ENCODE assay signal across 8 mouse cellular contexts in the genomic region with DNA sequence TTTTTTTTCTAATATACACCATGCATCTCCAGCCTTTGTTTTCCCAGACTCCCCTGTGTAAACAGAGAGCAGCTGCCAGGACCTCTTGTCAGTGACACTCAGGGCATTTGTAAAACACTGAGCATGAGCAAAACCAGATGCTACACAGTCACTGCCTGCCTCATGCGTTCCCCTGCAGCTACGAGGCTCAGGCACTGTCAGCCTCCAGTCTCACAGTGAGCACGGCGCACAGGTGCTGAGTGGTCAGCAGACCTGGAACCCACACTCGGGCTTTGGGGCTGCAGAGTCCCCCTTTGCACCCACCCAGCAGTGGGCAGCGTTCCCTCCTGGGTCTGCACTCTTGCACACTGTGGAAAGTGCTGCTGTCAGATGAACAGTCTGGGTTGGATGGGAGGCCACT. TPM values are rescaled to one million over a fixed set of nuclear protein-coding genes. Genes with fewer than 3 reads are reported as not detected.
A peak's percentile ranks its signal among the peaks of the same experiment; 100 is the strongest.
DNase-seq lines count a peak whose midpoint lies in the region; ATAC-seq and TF ChIP-seq lines count a peak whose summit lies in the region.

No protein-coding gene starts in this region.

- no peak for TF ChIP-seq EP300 in stomach, postnatal 0 days (optimal IDR thresholded peaks at IDR 0.05)

- no peaks in the 10 kb centered on the region for H3K9me3 ChIP-seq in limb, embryonic 15.5 days
- H3K9me3 ChIP-seq in stomach, postnatal 0 days (ENCODE audit: control insufficient read depth, low read length), result no peaks in the 10 kb centered on the region

- peaks cover 11% of the 10 kb centered on the region for H3K4me1 ChIP-seq in limb, embryonic 15.5 days
- H3K4me1 ChIP-seq in stomach, postnatal 0 days (replicated peaks; ENCODE audit: control insufficient read depth, insufficient read depth), result peaks cover 4% of the 10 kb centered on the region; the same call in 1 of the 2 replicates

- no peak for ATAC-seq in limb, embryonic 15.5 days (ENCODE audit: insufficient number of reproducible peaks, low FRiP score, low TSS enrichment, low read depth)
- ATAC-seq in stomach, postnatal 0 days (ENCODE audit: low FRiP score, low TSS enrichment), result peak; percentile 29; the same call in 1 of the 2 replicates

- WGBS in limb, embryonic 15.5 days, result 43% methylated on average over 6 of the region's 6 CpGs
- WGBS in stomach, postnatal 0 days, result 38% methylated on average over 6 of the region's 6 CpGs

- no peaks in the 10 kb centered on the region for H3K27me3 ChIP-seq in limb, embryonic 15.5 days
- H3K27me3 ChIP-seq in stomach, postnatal 0 days (ENCODE audit: control insufficient read depth, insufficient read depth, low read length), result no peaks in the 10 kb centered on the region

- no peak for TF ChIP-seq CTCF in stomach, postnatal 0 days (IDR thresholded peaks at IDR 0.05; ENCODE audit: low read depth)

- intact Hi-C loops in heart, postnatal 14 days (cut with DNase I), result loop anchor here (2.0 to 10.0 kb wide), 3 partner anchors 92 to 375 kb away; no protein-coding TSS in a partner anchor

- H3K27ac ChIP-seq in limb, embryonic 15.5 days, result peak overlapping the region; percentile 68; the same call in 1 of the 2 replicates
- H3K27ac ChIP-seq in stomach, postnatal 0 days (replicated peaks), result peak overlapping the region; percentile 53; the same call in 1 of the 2 replicates

- H3K36me3 ChIP-seq in limb, embryonic 15.5 days, result peaks cover 73% of the 10 kb centered on the region
- peaks cover 17% of the 10 kb centered on the region for H3K36me3 ChIP-seq in stomach, postnatal 0 days (ENCODE audit: control insufficient read depth, insufficient read depth, low read length)

- peak; percentile 42 to 60 for DNase-seq in spleen, postnatal 10 days (ENCODE audit: low spot score in 2 of 2)
- DNase-seq in spleen, postnatal 14 days (ENCODE audit: low spot score in 2 of 2), result no peak
- peak; percentile 32 to 47 for DNase-seq in heart, postnatal 14 days
- peak; percentile 17 for DNase-seq in stomach, postnatal 0 days (ENCODE audit: low spot score)
- DNase-seq in c-Kit-positive CD71-positive TER-119-positive erythroid progenitor cells, embryonic 14.5 days (ENCODE audit: low spot score), result no peak
- no peak for DNase-seq in frontal cortex, postnatal 14 days (ENCODE audit: low spot score in 2 of 2)
- DNase-seq in layer of hippocampus, adult 18-20 months (ENCODE audit: low spot score in 2 of 2), result no peak

- H3K4me3 ChIP-seq in limb, embryonic 15.5 days, result no peak overlapping the region
- no peak overlapping the region for H3K4me3 ChIP-seq in stomach, postnatal 0 days (ENCODE audit: low read depth, low read length)

- H3K4me2 ChIP-seq in limb, embryonic 15.5 days, result no peak overlapping the region
- no peak overlapping the region for H3K4me2 ChIP-seq in stomach, postnatal 0 days (replicated peaks; ENCODE audit: low read depth)

- no peak overlapping the region for H3K9ac ChIP-seq in limb, embryonic 15.5 days
- H3K9ac ChIP-seq in stomach, postnatal 0 days (ENCODE audit: low read length), result no peak overlapping the region

RNA-seq across cellular contexts. Expression of gene Gan, which starts 41.7 kb away (rescaled TPM):
- total RNA-seq in heart, postnatal 14 days (2021), result 1 to 10 TPM; 6.0 to 6.3 TPM
- polyA plus RNA-seq in limb, embryonic 15.5 days (2015; fragmentation: Nextera tagmentation; extraction: Ambion mirVana), result 2.6 and 3.7 TPM in 2 replicates
- 1.5 and 2.4 TPM in 2 replicates for polyA plus RNA-seq in stomach, postnatal 0 days (2015; fragmentation: Nextera tagmentation; extraction: Ambion mirVana)
- 10 to 100 TPM; 18.5 to 19.4 TPM for total RNA-seq in layer of hippocampus, adult 18-20 months (2021)

RNA-seq across cellular contexts. Expression of gene Cmip, which starts 57.2 kb away (rescaled TPM):
- 10 to 100 TPM; 29.5 to 30.9 TPM for total RNA-seq in heart, postnatal 14 days (2021)
- 18.8 and 20.7 TPM in 2 replicates for polyA plus RNA-seq in limb, embryonic 15.5 days (2015; fragmentation: Nextera tagmentation; extraction: Ambion mirVana)
- 19.9 and 22.9 TPM in 2 replicates for polyA plus RNA-seq in stomach, postnatal 0 days (2015; fragmentation: Nextera tagmentation; extraction: Ambion mirVana)
- total RNA-seq in layer of hippocampus, adult 18-20 months (2021), result 100 to 1,000 TPM; 275 to 296 TPM

Comparison
In these comparisons a context has a peak if more than half of its experiments do, and no peak if none do; other contexts are left out.
1. DNase-seq: peak in spleen, postnatal 10 days (2 of 2), heart, postnatal 14 days (2 of 2) and stomach, postnatal 0 days (single experiment); none in spleen, postnatal 14 days (0 of 2), c-Kit-positive CD71-positive TER-119-positive erythroid progenitor cells, embryonic 14.5 days (single experiment), frontal cortex, postnatal 14 days (0 of 2) and layer of hippocampus, adult 18-20 months (0 of 2).
2. RNA of gene Cmip, which starts 57.2 kb away (total RNA-seq): 275 to 296 TPM in layer of hippocampus, adult 18-20 months; 29.5 to 30.9 TPM in heart, postnatal 14 days; every median in the first group is over 4 times any median in the second.